Mouse (Mus musculus): ENCODE results near the gene Lat2.

Lat2 gene

DNA sequence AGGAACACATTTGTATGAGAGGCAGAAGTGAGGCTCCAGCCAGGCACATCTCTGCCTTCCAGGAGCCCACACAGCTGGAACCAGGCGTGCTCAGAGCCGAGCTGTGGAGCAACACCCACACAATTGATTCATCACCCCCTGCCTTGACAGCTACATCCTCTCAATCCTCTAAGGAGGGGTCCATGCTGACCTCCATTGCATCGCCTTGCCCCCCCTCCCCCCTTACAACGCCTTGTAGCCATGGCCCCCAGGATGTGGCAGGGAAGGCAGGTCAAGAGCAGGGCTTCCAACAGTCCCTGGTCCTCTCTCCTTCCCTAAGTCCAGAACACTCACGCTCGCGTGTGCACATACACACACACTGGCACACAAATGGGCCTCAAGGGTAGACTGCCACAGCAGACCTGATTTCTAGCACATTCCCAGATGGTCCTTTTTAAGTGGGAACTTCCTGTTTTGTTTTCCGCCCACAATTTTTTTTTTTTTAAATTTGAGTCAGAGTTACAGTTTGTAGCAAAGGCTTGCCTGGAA is 45.8 kb downstream of the Lat2 start:
- 52% methylated on average over 8 of the region's 8 CpGs for WGBS

DNA sequence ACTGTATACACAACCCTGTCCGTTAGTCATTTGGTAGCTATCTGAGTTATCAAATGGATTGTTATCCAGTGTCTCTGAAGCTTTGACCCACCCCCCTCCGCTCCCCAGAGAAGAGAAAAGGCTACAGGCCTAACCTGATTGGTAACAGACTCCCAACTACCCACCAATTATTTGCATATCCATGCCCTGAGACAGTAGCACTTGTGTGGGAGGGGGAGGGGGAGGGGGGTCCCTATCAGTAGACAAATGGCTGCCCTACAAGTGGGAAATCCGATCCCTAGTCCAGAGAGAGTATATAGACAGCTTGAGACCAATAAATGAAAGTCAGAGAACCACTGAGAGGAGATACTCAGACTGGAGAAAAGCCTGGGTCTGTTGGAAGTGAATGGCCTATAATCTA is 46.8 kb downstream of the Lat2 start:
- WGBS, result 92% methylated on average over 3 of the region's 3 CpGs

DNA sequence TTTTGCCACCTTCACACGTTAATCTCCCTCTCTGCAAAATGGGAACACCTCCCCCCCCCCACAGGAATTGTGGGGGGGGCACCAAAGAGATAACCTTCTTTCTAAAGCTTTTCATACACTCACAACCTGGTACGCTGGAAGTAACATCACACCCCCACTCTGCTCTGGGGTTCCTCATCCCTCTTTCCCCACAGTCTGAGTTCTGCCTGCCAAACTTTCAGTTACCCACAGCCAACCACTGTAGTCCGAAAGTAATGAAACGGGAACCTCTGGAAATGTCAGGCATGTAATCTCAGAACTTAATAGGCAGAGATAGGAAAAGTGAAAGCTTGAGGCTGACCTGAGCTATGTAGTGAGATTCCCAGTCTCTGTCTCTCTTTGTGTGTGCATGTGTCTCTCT is 47.4 kb downstream of the Lat2 start:
- WGBS, result 86% methylated on average over 4 of the region's 4 CpGs

DNA sequence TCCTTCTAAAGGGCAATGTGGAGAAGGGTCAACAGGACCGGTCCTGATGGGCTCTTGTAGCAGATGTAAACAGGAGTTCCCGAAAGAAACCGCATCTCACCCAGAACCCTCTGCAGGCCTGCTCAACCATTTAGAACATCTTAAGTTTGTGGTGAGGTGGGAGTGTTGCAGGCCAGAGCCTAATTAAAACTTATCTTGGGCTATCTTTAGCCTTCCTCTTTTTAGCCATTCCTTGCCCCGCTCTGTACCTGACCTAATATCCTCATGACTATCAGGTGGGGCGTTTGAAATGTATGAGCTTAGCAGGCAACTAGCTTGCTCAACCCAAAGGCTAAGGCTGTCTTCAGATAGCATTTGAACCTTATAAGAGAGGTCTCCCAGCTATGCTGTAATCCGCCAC is 49.1 kb downstream of the Lat2 start:
- WGBS, result 96% methylated on average over 6 of the region's 6 CpGs

DNA sequence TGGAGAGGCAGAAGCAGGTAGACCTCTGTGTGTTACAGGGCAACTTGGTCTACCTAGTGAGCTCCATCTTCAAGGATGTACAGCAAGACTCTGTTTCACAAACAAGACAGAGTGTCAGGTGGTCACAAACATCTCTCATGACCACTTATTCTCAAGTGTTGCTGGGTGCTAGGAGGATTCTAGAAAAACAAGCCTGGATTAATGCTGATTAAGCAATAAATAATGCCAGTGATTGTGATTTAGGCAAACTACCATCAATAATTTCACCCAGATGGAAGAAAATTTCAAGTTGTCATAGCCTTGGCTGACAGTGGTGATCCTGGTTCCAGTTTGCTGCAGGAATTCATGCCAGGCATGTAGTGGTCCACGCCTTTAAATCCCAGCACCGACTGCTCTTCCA is 50.6 kb downstream of the Lat2 start:
- WGBS, result 90% methylated on average over 2 of the region's 2 CpGs

DNA sequence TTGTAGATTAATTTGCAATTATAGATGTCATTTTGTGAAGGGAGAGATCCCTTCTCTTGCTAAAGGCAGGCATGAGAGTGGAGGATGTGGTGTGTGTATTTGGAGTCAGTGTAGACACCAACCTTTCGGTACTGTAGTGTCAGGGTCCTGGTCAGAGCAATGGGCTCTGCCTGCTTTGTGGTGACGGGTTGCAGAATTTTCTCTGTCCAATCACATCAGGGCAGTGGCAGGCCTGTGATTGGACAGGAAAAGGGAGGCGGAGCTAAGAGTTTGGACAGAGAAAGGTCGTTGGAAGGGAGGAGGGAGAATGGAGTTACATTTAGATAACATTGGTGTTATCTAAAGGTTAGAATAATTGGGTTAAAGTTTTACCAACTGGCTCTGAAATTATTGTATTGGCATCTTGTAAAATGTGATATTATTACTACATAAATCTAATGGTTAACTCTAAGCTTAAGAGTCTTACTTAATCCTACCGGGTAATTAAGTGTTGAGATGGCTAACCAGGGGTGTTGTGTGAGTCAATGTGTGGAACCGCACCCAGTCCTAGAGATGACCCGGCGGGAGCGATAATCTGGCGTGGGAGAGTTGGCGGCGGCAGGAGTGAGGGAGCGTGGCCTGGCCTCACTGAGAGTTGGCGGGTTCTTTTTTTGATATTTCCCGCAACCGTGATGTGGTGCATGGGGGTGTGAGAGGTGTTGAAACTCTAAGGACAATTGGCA is 54.2 kb downstream of the Lat2 start:
- 88% methylated on average over 16 of the region's 16 CpGs for WGBS

- 97% methylated on average over 7 of the region's 7 CpGs for WGBS
These were observed 54.8 kb downstream of the Lat2 start, which contains the start of gene Syna for GRCm38 (mm10) chr5:134560071-134560449. Syna (minus strand) TSS chr5:134560171.

- 11% methylated on average over 20 of the region's 20 CpGs for WGBS
These were observed 59.2 kb downstream of the Lat2 start for GRCm38 (mm10) chr5:134555463-134556164.

- WGBS, result 86% methylated on average over 5 of the region's 5 CpGs
These were observed 60.8 kb downstream of the Lat2 start for GRCm38 (mm10) chr5:134553951-134554546.

DNA sequence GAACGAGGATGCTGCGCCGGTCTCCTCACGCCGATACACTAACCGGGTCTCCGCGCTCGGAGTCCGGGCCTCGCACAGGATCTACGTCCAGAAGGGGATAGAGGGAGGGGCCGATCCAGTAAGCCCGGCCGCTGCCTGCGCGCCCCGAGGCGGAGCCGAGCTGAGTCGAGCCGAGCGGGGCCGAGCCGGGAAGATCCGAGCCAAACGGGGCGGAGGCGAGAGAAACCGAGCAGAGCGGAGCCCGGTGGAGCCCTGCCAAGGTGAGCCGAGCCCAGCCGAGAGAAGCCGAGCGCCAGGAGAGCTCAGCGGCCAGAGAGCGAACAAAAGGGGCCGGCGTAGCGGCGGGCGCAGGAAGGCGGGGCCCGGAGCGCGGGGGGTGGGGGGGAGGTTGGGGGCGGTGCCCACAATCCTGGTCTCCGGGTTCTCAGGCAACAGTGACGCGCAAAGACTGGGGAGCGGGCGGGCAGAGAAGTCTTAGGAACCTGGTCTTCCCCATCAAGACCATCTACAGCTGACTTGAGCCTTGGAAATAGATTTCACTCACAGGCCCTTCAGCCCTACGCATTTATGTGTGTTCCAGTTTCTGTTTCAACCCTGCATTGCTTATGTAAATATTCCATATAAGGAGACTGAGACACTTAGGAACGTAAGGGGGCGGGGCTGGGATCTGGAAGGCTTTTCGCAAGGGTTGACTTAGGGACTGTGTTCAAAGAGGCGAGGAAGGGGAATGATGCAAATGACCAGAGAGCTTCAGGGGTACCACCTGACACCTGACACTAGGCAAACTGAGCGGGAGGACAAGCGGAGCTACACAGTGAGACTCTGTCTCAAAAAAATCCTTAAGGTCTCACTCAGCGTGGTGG is 62.5 kb downstream of the Lat2 start, which contains the start of gene Clip2:
TSS of gene Clip2 (minus strand) at position 325 of the 863 bp plus-strand sequence.
- WGBS, result 2% methylated on average over 59 of the region's 61 CpGs

GRCm38 (mm10) chr5:134551233-134552109 is 63.4 kb downstream of the Lat2 start:
- WGBS, result under 1% methylated on average over 52 of the region's 52 CpGs

DNA sequence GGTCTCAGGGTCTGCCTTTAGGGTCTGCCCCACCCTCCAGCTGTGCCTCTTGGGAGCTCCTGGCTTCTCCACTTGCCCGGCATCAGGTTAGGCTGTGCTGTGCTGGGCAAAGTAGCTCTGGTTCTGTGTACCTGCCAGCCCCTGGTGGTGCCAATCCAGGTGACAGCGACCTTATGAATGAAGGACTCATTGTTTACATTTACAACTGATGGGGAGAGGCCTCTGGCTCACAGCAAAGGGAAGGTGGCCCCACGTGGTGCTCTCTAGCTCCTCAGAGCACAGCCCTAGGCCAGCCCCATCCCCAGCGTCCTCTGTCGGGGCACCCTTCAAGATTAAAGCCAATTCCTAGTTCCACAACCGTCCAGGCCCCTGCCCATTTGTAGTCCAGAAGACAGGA is 64.0 kb downstream of the Lat2 start:
- WGBS, result 7% methylated on average over 6 of the region's 6 CpGs
